Mouse (Mus musculus): ENCODE results near the gene Zfp263. TPM values are rescaled to one million over a fixed set of nuclear protein-coding genes. Genes with fewer than 3 reads are reported as not detected.

Zfp263 gene
- 17.8 and 18.7 TPM in 2 replicates for polyA plus RNA-seq (2015; fragmentation: Nextera tagmentation; extraction: Ambion mirVana)

GRCm38 (mm10) chr16:3743503-3744185 lies at the start of gene Zfp263:
Gene Zfp263, plus strand, starts transcription at chr16:3744093.

DNA sequence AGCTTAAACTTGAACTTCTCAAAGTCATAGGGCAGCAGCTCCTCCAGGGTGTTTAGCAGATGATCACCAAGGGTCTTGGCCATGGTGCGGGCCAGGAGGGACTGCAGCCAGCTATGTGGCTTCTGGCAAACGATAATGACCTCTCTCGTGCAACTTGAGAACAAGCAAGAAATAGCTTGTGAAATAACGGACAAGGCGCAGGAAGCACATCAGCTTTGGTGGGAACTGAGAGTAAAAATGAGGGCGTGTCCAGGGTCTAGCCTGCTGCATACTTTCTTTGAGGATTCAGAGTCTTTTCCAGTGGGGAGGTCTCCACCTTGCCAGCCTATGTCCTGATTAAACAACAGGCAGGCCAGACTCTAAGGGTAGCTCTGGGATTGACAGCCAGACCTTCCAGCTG lies 25.9 kb upstream of the Zfp263 start, which contains the start of gene Mefv:
Gene Mefv, minus strand, starts transcription at position 118 of the 400 bp plus-strand sequence.

Other genes with a start within 250 kb of the Zfp263 start
- gene Olfr161, start 153.1 kb upstream of the Zfp263 start, polyA plus RNA-seq (2015; fragmentation: Nextera tagmentation; extraction: Ambion mirVana) = not detected in 2 replicates
- 0.05 TPM in 1 of 2 replicates, not detected in the other for gene Mefv, start 26.0 kb upstream of the Zfp263 start, polyA plus RNA-seq (2015; fragmentation: Nextera tagmentation; extraction: Ambion mirVana)
- gene Olfr15, start 86.8 kb downstream of the Zfp263 start, polyA plus RNA-seq (2015; fragmentation: Nextera tagmentation; extraction: Ambion mirVana) = not detected in 2 replicates
- gene Zfp174, start 103.2 kb downstream of the Zfp263 start, polyA plus RNA-seq (2015; fragmentation: Nextera tagmentation; extraction: Ambion mirVana) = 0.96 and 1.1 TPM in 2 replicates
- gene Naa60, start 128.3 kb downstream of the Zfp263 start, polyA plus RNA-seq (2015; fragmentation: Nextera tagmentation; extraction: Ambion mirVana) = 19.8 and 24.8 TPM in 2 replicates
- gene Zfp597, start 140.5 kb downstream of the Zfp263 start, polyA plus RNA-seq (2015; fragmentation: Nextera tagmentation; extraction: Ambion mirVana) = 3.2 and 3.9 TPM in 2 replicates
- 0.69 and 1.2 TPM in 2 replicates for gene Gm20695, start 140.6 kb downstream of the Zfp263 start, polyA plus RNA-seq (2015; fragmentation: Nextera tagmentation; extraction: Ambion mirVana)
- 6.0 and 6.8 TPM in 2 replicates for gene 1700037C18Rik, start 164.6 kb downstream of the Zfp263 start, polyA plus RNA-seq (2015; fragmentation: Nextera tagmentation; extraction: Ambion mirVana)
- 12.0 and 12.9 TPM in 2 replicates for gene Cluap1, start 164.7 kb downstream of the Zfp263 start, polyA plus RNA-seq (2015; fragmentation: Nextera tagmentation; extraction: Ambion mirVana)
- 1.1 and 1.3 TPM in 2 replicates for gene Nlrc3, start 232.5 kb downstream of the Zfp263 start, polyA plus RNA-seq (2015; fragmentation: Nextera tagmentation; extraction: Ambion mirVana)